Mouse (Mus musculus) kidney, postnatal 4 days (tissue): ENCODE data around the gene Rpl3l.
"Not testable (repeated sequence)": the region's sequence is repeated elsewhere in the genome, so short reads cannot be mapped to it uniquely, and the experiment has no call there.

Experiments
- DNase-seq, 2 experiments: peaks; one replicate each; pipeline ENCODE4 v3.0.0; 2021; ENCODE audit warnings: mixed read lengths in 2 of 2

Gene Rpl3l

DNA sequence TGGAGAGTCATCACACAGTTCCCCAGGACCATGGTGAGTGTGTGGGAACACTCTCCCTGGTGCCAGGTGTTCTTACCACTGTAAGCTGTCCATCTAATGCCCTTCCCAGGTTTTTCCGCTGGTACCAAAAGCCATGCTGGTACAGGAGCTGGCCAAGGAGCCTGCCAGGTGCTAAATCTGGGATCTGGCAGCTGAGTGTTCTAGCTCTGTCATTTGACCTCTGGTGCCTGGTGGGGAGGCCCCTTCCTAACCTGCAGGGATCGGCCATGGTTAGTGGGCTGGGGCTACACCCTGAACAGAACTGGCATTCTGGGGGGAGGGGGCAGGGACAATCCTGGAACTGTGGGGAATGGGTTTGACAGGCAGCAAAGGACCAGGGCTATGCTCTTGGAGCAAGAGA, at the start of gene Rpl3l:
Gene Rpl3l, plus strand, starts transcription at position 203 of the 400 bp plus-strand sequence.
- DNase-seq: no peak

DNA sequence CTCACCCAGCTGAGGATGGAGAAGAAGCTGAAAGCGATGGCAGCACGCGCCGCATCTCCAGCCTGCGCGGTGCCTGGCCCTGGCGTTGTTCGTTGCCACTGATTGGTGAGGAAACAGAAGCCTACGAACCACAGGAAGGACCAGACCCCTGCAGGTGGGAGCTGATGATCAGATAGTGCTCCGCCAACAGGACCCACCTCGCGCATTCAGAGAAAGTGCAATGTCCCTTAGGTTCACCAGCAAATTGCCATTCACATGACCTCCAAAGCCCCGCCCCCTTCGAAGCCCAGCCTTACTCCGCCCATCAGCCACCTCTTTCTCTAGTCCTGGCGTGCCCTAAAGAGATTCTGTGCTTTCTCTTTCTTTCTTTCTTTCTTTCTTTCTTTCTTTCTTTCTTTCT, 41.1 kb upstream of the Rpl3l start:
- DNase-seq: peak; percentile 62 to 75

DNA sequence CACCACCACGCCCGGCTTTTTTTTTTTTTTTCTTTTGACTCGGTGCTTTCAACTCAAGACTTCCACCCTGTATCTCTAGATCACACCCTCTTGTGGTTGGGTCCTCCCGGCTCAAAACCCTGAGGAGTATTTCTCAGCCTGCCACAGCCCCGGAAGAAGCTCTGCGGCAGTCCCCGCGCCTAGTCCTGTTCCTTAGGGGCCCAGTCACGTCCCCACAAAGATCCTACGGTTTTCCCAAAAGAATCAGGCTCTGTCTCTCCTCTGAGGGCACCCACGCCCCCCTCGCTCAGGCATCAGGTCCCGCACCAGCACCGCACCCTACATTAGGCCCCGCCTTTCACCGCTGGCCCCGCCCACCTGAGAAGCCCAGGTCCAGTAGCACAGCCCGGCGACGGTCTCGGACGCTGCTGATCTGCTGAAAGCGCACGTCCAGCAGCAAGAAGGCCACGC, 40.4 kb upstream of the Rpl3l start:
- DNase-seq: peak; percentile 73 to 79

DNA sequence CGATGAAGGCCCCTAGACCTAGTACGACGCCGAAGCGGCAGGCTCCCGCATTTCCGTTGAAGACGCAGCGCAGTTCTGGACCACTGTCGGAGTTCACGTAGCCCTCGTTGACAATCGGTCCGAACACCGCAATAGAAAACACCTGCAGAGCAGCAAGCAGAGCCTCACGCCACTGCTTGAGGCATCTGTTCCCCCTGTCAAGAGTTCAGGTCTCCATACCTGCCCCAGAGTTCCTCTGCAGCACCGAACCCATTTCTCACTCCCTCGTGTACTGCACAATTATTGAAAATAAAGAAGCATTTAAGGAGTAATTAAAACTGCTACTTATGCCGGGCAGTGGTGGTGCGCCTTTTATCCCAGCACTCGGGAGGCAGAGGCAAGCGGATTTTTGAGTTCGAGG, 40.0 kb upstream of the Rpl3l start:
- DNase-seq: no peak

DNA sequence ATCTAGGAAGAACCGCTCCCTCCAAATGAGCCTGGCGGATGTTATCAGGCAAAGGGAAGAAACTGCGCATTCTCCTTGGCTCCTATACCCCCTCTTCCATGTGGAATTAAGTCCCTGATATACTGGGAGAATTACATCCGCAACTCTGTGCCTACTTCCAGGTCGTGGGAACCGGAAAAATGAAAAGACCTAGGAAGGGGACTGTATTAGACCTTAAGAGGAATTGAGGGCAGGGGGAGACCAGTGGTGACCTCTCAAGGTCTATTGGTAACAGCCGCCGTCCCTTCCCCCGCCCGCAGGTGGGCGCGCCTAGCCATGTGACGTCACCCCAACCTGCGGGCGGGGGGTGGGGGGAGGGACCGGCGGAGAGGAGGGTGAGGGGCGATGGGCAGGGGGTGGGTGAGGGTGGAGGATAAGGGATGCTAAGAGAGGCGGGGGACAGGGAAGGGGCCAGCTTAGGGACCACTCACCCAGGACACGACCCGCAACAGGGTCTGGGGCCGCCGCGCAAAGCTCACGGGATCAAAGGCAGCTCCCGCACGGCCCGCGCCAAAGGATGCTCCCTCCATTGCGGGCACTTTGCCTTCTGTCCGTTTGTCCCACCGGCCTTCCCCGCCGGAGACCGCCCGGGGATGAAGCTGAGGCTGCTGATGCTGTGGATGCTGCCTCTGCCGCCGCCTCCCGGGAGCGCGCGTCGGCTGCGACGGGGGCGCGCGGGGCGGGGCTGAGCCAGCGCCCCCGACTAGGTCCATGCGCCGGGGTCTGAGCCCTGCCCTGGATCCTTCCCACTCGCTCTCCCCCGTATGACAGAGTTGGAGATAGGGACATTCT, 38.2 kb upstream of the Rpl3l start, which contains the start of gene Syngr3:
Gene Syngr3, minus strand, starts transcription at position 705 of the 831 bp plus-strand sequence.
- DNase-seq: peak in 1 of 2 experiments; percentile 34

DNA sequence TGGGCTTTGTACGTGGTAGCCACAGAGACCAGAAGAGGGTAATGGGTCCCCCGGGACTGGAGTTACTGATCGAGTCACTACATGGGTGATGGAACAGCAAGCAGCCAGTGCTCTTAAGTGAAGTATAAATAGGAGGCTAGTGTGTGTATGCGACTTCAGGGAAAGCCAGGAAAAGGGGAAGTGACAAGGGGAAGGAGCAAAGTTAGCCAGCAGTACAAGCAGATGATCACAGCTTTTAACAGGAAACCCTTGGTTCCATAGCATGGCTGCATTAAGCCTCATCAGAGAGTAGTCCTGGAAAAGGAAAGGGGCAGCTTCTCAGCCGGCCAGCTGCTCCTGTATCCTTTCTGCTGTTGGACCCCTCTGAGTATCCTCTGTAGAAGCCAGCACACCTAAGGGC, 35.2 kb upstream of the Rpl3l start:
- DNase-seq: no peak

DNA sequence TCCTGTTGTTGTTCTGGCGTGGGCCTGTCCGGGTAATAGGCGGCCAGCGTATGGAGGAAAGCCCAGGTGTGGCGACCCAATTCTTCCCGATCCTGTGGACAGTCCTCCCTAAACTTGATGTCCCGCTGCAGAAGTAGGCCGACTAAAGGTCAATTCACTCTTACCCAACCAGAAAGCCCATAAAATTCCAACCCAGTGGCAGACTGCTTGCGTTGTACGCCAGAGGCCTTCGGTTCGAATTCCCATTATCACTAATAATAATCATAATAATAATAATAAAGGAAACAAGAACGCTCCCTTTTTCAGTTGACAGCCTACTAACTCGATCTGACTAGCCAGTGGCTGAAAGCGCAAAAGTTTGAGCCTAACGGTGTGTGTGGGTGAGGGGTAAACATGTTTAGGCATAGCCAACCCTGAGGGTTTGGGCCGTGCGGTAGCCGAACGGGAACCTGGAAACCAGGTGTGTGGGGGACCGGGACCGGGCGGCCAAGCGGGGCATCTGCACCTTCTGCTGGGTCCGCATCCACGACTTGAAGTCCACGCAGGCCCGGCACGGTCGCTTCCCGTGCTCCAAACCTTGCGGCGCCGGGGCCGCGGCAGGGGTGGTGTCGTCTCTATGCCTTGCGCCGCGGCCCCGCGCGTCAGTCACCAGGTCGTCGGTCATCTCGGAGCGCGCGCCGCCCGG, 32.2 kb upstream of the Rpl3l start:
- peak in 1 of 2 experiments; percentile 25 for DNase-seq

DNA sequence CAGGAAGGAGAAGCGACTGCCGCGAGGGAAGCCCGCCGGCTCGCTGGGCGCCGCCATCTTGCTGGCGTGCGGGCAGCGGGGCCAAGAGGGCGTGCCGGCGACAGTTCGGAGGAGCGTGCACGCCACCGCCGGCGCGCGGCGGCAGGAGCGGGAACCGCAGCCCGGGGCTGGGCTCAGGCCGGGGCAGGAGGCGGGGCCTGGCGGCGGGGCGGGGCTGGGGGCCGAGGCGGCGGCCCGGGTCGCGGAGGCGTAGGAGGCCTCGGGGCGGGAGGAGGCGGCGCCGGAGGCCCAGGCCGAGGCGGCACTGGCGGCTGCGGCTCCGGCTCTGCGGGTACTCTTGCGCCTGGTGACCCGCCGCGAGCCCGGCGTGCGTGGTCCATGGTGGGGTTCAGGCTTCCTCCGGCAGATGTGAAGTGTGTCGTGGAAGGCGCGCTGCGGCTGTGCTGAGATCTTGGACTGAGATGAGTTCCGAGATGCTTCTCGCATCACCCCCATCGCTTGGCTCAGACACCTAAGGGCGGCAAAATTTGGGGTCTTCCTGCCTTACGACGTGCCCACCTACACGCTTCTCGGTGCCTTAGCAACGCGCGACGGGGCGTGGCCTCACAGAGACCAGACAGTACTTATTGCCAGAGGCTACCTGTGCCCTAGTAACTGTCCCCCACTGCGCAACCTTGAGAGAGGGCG, 31.5 kb upstream of the Rpl3l start, which contains the start of the genes Gfer and Noxo1:
Gene Gfer, minus strand, starts transcription at position 146 of the 687 bp plus-strand sequence.
Gene Noxo1, plus strand, starts transcription at position 224 of the 687 bp plus-strand sequence.
- DNase-seq: peak; percentile 91 to 94

DNA sequence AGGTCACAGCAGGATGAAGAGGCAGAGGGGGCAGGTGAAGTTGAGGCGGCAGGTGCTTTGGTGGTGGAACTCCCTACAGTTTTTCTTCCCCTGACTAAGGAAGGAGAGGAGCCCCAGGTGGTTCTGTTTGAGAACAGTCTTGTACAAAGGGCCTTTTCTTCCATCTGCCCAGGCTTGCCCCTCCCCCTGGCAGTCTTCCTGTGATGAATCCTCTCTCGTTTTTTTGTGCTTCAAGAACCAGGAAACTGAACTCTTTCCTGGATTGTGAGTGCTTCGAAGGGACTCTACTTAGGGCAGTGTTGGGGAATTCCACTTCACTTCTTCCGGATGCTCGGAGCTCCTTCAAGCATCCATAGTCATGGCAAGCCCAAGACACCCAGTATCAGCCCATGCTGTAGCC, 29.6 kb upstream of the Rpl3l start:
- peak in 1 of 2 experiments; percentile 64 for DNase-seq

DNA sequence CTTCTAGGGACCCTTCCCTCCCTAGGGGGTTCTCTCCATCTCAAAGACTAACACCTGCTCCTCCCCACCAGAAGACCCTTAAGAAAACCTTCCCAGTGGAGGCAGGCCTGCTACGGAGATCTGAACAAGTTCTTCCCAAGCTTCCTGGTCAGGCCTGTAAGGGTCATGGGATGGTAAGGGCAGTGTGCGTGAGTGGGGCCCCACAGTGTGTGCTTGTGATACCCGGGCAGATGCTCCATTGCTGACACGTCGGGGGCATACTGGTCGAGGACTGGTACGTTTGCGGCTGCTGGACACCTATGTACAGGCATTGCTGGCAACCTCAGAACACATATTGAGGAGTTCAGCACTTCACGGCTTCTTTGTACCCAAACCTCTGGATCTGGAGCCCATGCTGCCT, 28.9 kb upstream of the Rpl3l start:
- DNase-seq: no peak

DNA sequence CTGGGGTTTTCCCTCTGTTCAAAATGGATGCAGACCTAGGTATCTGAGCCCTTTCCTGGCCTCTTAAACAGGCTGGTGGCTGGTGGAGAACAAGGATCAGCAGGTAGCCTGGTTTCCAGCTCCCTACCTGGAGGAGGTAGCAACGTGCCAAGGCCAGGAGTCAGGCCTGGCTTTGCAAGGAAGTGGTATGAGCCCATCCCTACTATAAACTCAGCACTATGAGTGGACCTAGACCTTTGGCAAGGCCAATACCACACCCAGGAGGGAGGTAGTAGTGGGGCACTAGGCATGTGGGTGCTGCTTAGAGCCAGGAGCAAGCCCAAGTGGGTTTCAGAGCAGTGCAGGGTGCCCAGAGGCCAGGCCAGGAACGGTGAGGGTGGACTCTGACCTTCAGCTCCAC, 28.1 kb upstream of the Rpl3l start:
- no peak for DNase-seq

DNA sequence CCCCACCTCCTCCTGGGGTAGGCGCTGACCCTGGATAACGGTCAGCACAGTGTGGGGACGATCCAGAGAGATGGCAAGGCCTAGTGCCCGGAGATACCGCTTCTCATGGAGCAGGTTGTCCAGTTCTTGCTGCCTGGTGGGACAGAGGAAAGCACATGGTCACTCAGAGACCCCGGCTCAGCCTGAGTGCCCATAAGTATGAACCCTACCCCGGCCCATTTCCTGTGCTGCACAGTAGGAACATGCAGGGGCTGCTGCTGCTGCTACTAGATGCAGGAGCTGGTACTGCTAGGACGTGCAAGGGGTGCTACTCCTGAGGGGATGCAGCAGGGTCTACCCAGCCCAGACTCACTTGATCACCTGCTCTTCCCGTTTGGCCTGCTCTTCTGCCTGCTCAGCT, 26.4 kb upstream of the Rpl3l start:
- no peak for DNase-seq

DNA sequence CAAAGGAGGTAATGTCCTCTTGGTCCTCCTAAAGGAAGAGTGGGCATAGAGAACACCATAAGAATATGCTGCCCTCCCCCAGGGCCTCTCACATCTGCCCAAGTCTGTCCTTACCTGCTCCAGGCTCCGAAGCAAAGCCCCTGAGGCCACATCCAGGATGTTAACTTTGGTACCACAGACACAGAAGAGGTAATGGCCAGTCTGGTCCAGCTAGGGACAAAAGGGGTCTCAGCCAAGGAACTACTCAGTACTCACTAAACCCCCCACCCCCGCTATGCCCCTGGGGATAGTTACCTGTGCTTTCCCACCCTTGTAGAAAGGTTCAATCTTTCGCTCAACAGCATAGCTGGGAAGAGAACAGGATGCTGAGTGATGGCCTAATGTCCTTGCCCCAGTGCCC, 21.8 kb upstream of the Rpl3l start:
- no peak for DNase-seq

DNA sequence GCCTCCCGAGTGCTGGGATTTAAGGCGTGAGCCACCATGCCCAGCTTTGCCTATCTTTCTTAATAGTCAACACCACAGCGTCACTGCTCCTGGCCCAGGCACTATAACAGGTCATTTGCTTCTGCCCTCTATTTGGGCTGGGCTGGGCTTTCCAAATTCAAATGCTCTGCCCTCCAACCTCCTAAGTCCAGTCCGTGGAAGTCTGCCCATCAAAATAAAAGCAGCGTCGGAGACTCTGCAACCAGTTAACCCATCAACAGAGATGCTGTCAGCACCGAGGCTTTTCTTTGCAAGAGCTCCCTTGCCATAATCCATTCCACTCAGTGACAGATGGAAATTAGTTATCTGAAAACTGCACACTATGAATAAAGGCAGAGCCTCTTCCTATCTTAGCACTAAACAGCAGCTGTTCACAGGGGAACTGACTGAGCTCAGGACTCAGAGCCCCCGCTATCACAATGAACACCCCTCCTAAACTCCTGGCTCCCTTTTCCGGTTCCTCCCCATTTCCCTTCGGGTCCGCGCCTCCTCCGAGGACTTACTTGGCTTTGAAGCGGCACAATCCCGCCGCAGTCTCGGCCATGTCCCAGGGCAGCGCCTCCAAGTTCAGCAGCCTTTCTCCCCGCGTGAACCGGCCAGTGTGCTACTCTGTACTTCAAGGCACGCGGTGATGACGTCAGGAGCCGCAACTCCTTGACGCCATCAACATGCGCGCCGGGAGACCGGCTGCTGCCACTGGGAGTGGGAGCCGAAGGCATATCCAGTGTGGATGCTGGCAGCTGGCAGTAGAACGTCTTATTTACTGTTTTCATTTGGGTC, 20.4 kb upstream of the Rpl3l start, which contains the start of gene Tbl3:
Gene Tbl3, minus strand, starts transcription at position 679 of the 819 bp plus-strand sequence.
- peak; percentile 97 to 98 for DNase-seq

DNA sequence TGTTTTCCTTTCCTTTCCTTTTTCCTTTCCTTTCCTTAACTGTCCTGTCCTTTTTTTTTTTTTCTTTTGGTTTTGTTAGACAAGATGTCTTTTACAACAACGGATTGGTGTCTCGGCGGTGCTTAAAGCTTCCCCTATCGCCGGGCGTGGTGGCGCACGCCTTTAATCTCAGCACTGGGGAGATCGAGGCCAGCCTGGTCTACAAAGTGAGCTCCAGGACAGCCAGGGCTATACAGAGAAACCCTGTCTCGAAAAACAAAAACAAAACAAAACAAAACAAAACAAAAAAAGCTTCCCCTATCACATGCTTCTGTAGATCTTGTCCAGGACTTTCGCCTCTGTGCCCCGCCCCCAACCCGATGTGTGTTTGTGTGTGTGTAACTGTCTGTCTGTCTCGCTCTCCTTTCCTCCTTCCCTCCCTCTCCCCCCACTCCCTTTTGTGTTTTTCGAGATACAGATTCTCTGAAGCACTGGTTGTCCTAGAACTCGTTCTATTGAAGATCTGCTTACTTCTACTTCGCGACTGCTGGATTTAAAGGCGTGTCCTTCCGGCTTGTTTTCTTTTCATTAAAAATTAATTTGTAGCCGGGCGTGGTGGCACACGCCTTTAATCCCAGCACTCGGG, 19.7 kb upstream of the Rpl3l start:
- no peak for DNase-seq

DNA sequence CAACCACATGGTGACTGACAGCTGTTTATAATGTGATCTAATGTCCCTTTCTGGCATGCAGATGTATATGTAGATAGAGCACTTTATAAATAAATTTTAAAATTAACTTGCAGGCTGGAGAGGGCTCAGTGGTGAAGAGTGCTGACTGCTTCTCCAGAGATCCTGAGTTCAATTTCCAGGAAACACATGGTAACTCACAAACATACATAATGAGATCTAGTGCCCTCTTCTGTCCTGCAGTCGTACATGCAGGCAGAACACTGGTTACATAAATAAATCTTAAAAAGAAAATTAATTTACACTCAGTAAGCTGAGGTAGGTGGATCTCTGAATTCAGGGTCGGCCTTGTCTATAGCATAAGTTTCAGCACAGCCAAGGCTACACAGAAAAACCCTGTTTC, 19.0 kb upstream of the Rpl3l start:
- DNase-seq: no peak

DNA sequence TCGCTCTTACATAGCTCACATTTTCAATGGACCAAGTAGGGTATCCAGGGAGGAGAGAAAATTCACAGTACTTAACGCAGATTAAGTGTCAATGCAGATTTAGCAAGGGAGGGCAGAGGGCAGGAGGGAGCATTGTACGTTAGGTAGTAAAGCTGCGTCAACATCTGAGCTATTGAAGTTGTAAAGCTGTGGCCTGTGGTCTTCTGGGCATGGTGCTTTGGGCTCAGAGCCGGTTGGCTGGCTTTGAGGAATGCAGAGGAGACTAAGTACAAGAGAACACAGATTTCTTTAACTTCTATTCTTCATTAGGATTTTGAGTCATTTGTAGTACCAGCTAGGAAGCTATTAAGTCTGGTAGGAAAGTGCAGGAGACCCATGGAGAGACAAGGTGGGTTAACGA, 12.1 kb upstream of the Rpl3l start:
- peak in 1 of 2 experiments; percentile 51 for DNase-seq

DNA sequence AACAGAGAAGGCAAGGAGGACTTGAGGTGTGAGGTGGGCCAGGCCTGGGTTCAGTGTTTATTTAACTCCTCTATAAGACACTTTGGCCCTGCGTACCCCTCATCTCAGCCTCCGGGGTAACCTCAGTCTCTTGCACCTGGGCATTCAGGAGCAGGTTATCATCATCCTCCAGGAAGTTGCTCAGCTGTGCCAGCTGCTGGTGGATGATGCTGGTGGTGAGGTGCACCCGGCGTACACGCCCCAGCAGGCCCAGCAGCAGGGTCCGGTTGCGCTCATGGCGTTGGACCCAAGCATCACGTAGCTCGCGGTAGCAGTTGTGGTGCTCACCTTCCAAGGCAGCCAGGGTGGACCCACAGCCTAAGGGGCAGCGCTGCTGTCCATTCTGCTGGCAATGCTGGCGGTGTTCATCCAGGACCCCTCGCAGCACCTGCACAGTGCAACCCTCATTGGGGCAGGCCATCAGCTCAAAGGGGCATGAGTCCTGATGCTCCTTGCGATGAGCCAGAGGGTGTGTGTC, 11.4 kb upstream of the Rpl3l start:
- no peak for DNase-seq

DNA sequence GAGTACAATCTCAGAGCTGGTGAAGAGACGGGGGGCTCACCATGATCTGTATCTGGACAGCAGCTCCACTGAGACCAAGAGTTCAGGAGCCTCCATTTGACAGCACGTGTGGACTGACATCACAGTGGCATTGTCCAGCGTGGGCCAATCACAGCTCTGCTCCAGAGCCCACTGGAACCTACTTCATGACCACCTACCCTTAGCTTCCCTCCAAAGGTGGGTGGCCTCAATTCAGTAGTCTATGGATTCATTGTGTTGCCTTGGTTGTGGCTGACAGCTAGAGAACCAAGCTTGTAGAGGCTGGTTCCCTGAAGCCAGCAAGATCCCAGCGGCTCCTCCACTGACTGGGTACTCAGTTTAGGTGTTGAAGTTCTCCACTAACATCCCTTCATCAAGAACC, 9.7 kb upstream of the Rpl3l start, which contains the start of the genes Rnf151 and Rps2:
Gene Rnf151, minus strand, starts transcription at position 121 of the 400 bp plus-strand sequence.
Gene Rps2, plus strand, starts transcription at position 174 of the 400 bp plus-strand sequence.
- no peak for DNase-seq

DNA sequence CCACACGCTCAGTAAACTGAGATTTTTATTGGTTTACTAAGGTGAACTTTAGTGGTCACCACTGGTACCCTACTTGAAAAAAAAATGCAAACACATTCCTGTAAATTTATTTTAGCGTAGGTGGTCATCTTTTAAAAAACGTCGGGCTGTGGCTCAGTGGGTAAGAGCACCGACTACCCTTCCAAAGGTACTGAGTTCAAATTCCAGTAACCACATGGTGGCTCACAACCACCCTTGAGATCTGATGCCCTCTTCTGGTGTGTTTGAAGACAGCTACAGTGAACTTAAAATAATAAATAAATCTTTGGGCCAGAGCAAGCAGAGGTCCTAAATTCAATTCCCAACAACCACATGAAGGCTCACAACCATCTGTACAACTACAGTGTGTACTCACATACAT, 8.7 kb upstream of the Rpl3l start:
- not testable (repeated sequence) for DNase-seq
